Mouse (Mus musculus) CH12.LX (cell line): ENCODE data around the gene Sarnp. TPM values are rescaled to one million over a fixed set of nuclear protein-coding genes. Genes with fewer than 3 reads are reported as not detected.

Source experiments
- DNase-seq: peaks from one replicate; pipeline ENCODE4 v3.0.0-alpha.2; 2013; ENCODE audit errors: extremely low read depth
- H3K27ac ChIP-seq: 2 replicates; pipeline ENCODE4 v1.5.1; 2012; ENCODE audit warnings: low read depth, mild to moderate bottlenecking, control low read depth, moderate library complexity; ENCODE audit not compliant: insufficient read depth
- H3K27me3 ChIP-seq: replicated peaks from 2 replicates; pipeline ENCODE3; 2012; ENCODE audit warnings: inconsistent platforms
- H3K36me3 ChIP-seq, 2 experiments: replicated peaks in 1 of 2; 2 replicates each; pipeline versions ENCODE3 to v1.6.1; 2012; ENCODE audit warnings: inconsistent platforms in 1 of 2, low read length in 1 of 2, mild to moderate bottlenecking in 1 of 2, mixed read lengths in 1 of 2, moderate library complexity in 1 of 2; ENCODE audit not compliant: control insufficient read depth in 1 of 2, insufficient read depth in 1 of 2
- H3K4me1 ChIP-seq, 2 experiments: 2 replicates each; pipeline ENCODE4 v1.6.1; 2012; ENCODE audit warnings: inconsistent platforms in 1 of 2, moderate library complexity in 1 of 2; ENCODE audit not compliant: insufficient read depth in 2 of 2, control insufficient read depth in 1 of 2
- H3K4me2 ChIP-seq: 2 replicates; pipeline ENCODE4 v1.6.1; 2012; ENCODE audit warnings: low read depth, mild to moderate bottlenecking, control low read depth; ENCODE audit not compliant: poor library complexity, insufficient read depth, severe bottlenecking
- H3K4me3 ChIP-seq, 3 experiments: fragments of 150-350 bp in 1 of 3; sonication (generic) in 1 of 3; replicated peaks in 1 of 3; 2 replicates each; pipeline versions ENCODE3 to v1.5.1; 2011 to 2012; ENCODE audit warnings: low read depth in 2 of 3, low read length in 2 of 3, mild to moderate bottlenecking in 2 of 3, moderate library complexity in 2 of 3, control low read depth in 1 of 3, improper control_type of control experiment in 1 of 3, inconsistent platforms in 1 of 3, mixed read lengths in 1 of 3; ENCODE audit not compliant: poor library complexity in 1 of 3
- H3K79me2 ChIP-seq: replicated peaks from 2 replicates; pipeline ENCODE4 v1.6.1; 2012; ENCODE audit warnings: mild to moderate bottlenecking, moderate library complexity; ENCODE audit not compliant: control insufficient read depth, poor library complexity, insufficient read depth, severe bottlenecking; ENCODE audit errors: extremely low read depth
- H3K9ac ChIP-seq: 2 replicates; pipeline ENCODE4 v1.6.1; 2012; ENCODE audit warnings: low read depth, mild to moderate bottlenecking, control low read depth, moderate library complexity; ENCODE audit not compliant: insufficient read depth
- H3K9me3 ChIP-seq: replicated peaks from 2 replicates; pipeline ENCODE3; 2012; ENCODE audit warnings: low read length, inconsistent platforms, mixed read lengths
- BHLHE40 ChIP-seq: IDR thresholded peaks from 2 replicates; pipeline ENCODE4 v1.6.1; 2011; ENCODE audit warnings: mild to moderate bottlenecking, low read depth, low read length, improper control_type of control experiment
- CHD1 ChIP-seq: IDR thresholded peaks from 2 replicates; pipeline ENCODE4 v1.6.1; 2012; ENCODE audit warnings: low read depth, low read length, improper control_type of control experiment, inconsistent platforms
- CHD2 ChIP-seq: IDR thresholded peaks from 2 replicates; pipeline ENCODE4 v1.6.1; 2011; ENCODE audit warnings: low read length, improper control_type of control experiment
- E2F4 ChIP-seq: IDR thresholded peaks from 2 replicates; pipeline ENCODE4 v1.6.1; 2011; ENCODE audit warnings: low read depth, low read length, improper control_type of control experiment; ENCODE audit not compliant: insufficient replicate concordance
- ELF1 ChIP-seq: IDR thresholded peaks from 2 replicates; pipeline ENCODE4 v1.6.1; 2014; ENCODE audit warnings: low read depth, mild to moderate bottlenecking, inconsistent platforms, low read length, improper control_type of control experiment
- EP300 ChIP-seq: IDR thresholded peaks from 2 replicates; pipeline ENCODE4 v1.6.1; 2011; ENCODE audit warnings: low read length, improper control_type of control experiment
- HCFC1 ChIP-seq: IDR thresholded peaks from 2 replicates; pipeline ENCODE4 v1.6.1; 2012; ENCODE audit warnings: low read depth, mild to moderate bottlenecking, inconsistent platforms, low read length, improper control_type of control experiment
- JUN ChIP-seq: IDR thresholded peaks from 2 replicates; pipeline ENCODE4 v1.6.1; 2011; ENCODE audit warnings: low read depth, mild to moderate bottlenecking, low read length, improper control_type of control experiment, moderate library complexity; ENCODE audit not compliant: insufficient read depth
- KAT2A ChIP-seq: IDR thresholded peaks from 2 replicates; pipeline ENCODE4 v1.6.1; 2012; ENCODE audit warnings: low read length, improper control_type of control experiment, inconsistent platforms; ENCODE audit not compliant: insufficient replicate concordance
- MAZ ChIP-seq: IDR thresholded peaks from 2 replicates; pipeline ENCODE4 v1.6.1; 2012; ENCODE audit warnings: low read depth, mild to moderate bottlenecking, inconsistent platforms, low read length, improper control_type of control experiment, moderate library complexity
- MEF2A ChIP-seq: IDR thresholded peaks from 2 replicates; pipeline ENCODE4 v1.6.1; 2014; ENCODE audit warnings: low read depth, mild to moderate bottlenecking, inconsistent platforms, low read length, improper control_type of control experiment, borderline replicate concordance
- MXI1 ChIP-seq: IDR thresholded peaks from 2 replicates; pipeline ENCODE4 v1.6.1; 2011; ENCODE audit warnings: mild to moderate bottlenecking, low read depth, low read length, improper control_type of control experiment
- MYC ChIP-seq: IDR thresholded peaks from 2 replicates; pipeline ENCODE4 v1.6.1; 2011; ENCODE audit warnings: low read depth, mild to moderate bottlenecking, improper control_type of control experiment, low read length
- NELFE ChIP-seq: IDR thresholded peaks from 2 replicates; pipeline ENCODE4 v1.6.1; 2011; ENCODE audit warnings: low read depth, low read length, improper control_type of control experiment
- NRF1 ChIP-seq: IDR thresholded peaks from 2 replicates; pipeline ENCODE4 v1.6.1; 2014; ENCODE audit warnings: low read depth, mild to moderate bottlenecking, inconsistent platforms, low read length, improper control_type of control experiment, moderate library complexity
- PAX5 ChIP-seq: IDR thresholded peaks from 2 replicates; pipeline ENCODE4 v1.6.1; 2012; ENCODE audit warnings: low read length, inconsistent platforms, mixed read lengths
- POLR2A ChIP-seq: IDR thresholded peaks from 2 replicates; pipeline ENCODE4 v1.6.1; 2011; ENCODE audit warnings: low read depth, mild to moderate bottlenecking, improper control_type of control experiment, low read length
- POLR2AphosphoS2 ChIP-seq: IDR thresholded peaks from 2 replicates; pipeline ENCODE4 v1.6.1; 2011; ENCODE audit warnings: low read depth, low read length, improper control_type of control experiment
- RCOR1 ChIP-seq: conservative IDR thresholded peaks from 2 replicates; pipeline ENCODE4 v1.6.1; 2012; ENCODE audit warnings: low read depth, mild to moderate bottlenecking, inconsistent platforms, low read length, improper control_type of control experiment
- SIN3A ChIP-seq: IDR thresholded peaks from 2 replicates; pipeline ENCODE4 v1.6.1; 2012; ENCODE audit warnings: low read length, improper control_type of control experiment, inconsistent platforms
- TBP ChIP-seq: conservative IDR thresholded peaks from 2 replicates; pipeline ENCODE4 v1.6.1; 2011; ENCODE audit warnings: low read depth, low read length, improper control_type of control experiment
- TCF12 ChIP-seq: IDR thresholded peaks from 2 replicates; pipeline ENCODE4 v1.6.1; 2014; ENCODE audit warnings: low read depth, mild to moderate bottlenecking, inconsistent platforms, low read length, improper control_type of control experiment
- ZMIZ1 ChIP-seq: IDR thresholded peaks from 2 replicates; pipeline ENCODE4 v1.6.1; 2012; ENCODE audit warnings: low read depth, mild to moderate bottlenecking, inconsistent platforms, low read length, improper control_type of control experiment
- ZNF384 ChIP-seq: IDR thresholded peaks from 2 replicates; pipeline ENCODE4 v1.6.1; 2012; ENCODE audit warnings: low read depth, low read length, improper control_type of control experiment, inconsistent platforms
- dilution Hi-C: fragments of 300-500 bp; cut with MboI; formaldehyde crosslinking; loops from 2 replicates; pipeline ENCODE4 v1.14.3; 2020; ENCODE audit warnings: low sequenced_read_pairs; ENCODE audit not compliant: extremely low pct_unique_long_range_greater_than_20kb, extremely low pct_ligation_motif_present
- in situ Hi-C: fragments of 300-500 bp; cut with MboI; formaldehyde crosslinking; loops from 3 replicates; pipeline ENCODE4 v1.14.3; 2019; ENCODE audit warnings: low sequenced_read_pairs, low pct_ligation_motif_present, low pct_unique_long_range_greater_than_20kb, mixed read lengths
- polyA plus RNA-seq: library from polyadenylated mRNA; unstranded; fragments of >175 nt; gene quantifications from 2 replicates; pipeline ENCODE4 v1.2.1, GENCODE M21; 2012; ENCODE audit warnings: low read depth; ENCODE audit not compliant: insufficient read length
- total RNA-seq, 2 experiments: library from RNA; depleted of rRNA; stranded (reverse); fragments of 300-350 nt in 1 of 2; fragments of >200 nt in 1 of 2; gene quantifications; 2 replicates each; pipeline ENCODE4 v1.2.3; 2012 to 2014

Gene Sarnp
- total and polyA plus RNA-seq, 3 experiments = 75.4 to 283 (median 170) TPM

DNA sequence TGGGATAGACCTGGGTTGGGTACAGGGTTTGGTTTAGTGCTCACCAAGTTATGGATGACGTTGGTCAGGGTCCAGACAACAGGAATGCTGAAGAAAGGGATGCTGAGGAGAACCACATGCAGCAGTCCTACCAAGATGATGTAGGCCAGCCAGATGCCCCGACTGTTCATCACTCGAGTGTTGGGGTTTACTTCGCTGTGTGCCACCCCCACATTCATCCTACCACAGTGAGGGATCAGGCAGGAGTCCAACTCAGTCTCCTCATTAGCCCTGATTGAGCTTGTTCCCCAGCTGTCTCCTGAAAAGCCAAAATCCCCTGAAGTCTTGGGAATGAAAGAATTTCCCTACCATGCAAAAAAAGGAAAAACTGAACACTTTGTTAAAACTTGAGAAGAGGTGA is 3.1 kb downstream of the Sarnp start:
- dilution Hi-C loops (no loop called here), in situ Hi-C loops (loop anchor here (5.0 kb wide), 1 partner anchor 48 kb away; no protein-coding TSS in a partner anchor)
- H3K4me2 ChIP-seq = peak overlapping the region; percentile 49; the same call in 1 of the 2 replicates
- peaks cover 0 to 28% of the 10 kb centered on the region in 2 experiments; a peak in 2 of 4 replicates for H3K4me1 ChIP-seq
- H3K36me3 ChIP-seq = peaks cover 35 to 63% of the 10 kb centered on the region in 2 experiments
- H3K27me3 ChIP-seq = no peaks in the 10 kb centered on the region
- DNase-seq = no peak
- peaks cover 38% of the 10 kb centered on the region for H3K79me2 ChIP-seq
- no peaks in the 10 kb centered on the region for H3K9me3 ChIP-seq
- H3K9ac ChIP-seq = no peak overlapping the region
- no peak for TF ChIP-seq JUN
- TF ChIP-seq E2F4 = no peak
- no peak for TF ChIP-seq MAZ
- TF ChIP-seq RCOR1 = no peak
- TF ChIP-seq TCF12 = no peak
- TF ChIP-seq ZNF384 = no peak
- H3K4me3 ChIP-seq = no peak overlapping the region
- no peak overlapping the region for H3K27ac ChIP-seq

DNA sequence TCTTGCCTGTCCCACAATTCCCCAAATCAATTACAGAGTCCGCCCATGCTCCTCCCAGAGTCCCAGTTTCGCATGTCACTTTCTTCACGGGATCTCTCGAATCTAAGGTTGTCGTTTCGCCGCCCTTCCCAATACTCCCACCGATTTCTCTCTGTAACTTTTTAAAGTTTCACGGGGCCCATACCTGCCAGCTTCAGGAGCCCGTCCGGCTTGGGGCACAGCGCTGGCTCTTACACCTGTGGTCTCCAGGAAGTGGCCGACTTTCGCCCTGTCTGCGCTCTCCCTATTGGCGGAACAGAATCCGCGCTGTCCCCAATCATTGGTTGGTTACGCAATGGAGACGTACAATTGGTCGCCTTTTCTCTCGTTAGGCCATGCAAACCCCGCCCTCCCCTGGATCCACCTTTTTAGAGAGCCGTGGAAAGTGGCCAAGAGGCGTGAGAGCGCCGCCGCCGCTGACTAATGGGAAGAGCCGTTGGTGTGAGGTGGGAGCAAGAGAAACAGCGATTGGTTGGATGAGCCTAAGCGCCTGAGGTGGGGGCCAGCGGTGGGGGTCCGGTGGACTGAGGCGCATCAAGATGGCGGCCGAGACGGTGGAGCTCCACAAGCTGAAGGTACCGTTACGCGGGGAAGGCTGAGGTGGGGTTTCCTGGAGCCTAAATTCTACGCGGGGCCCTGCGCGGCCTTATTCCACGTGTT is 4.4 kb downstream of the Sarnp start, which contains the start of gene Ormdl2:
Gene Ormdl2 (minus strand): TSS at position 288 of the 699 bp plus-strand sequence.
- H3K27me3 ChIP-seq = no peaks in the 10 kb centered on the region
- peak within 1 kb of the TSS; percentile 6; the same call in 1 of the 2 replicates for H3K27ac ChIP-seq
- H3K9ac ChIP-seq = peak within 1 kb of the TSS; percentile 88
- DNase-seq = peak; percentile 100
- peak within 1 kb of the TSS; percentile 95 for H3K4me2 ChIP-seq
- TF ChIP-seq BHLHE40 (no peak), POLR2AphosphoS2 (peak; percentile 92), MYC (peak; percentile 30; the same call in 1 of the 2 replicates), ZNF384 (no peak), MXI1 (peak; percentile 72; the same call in 1 of the 2 replicates), TCF12 (peak; percentile 88), KAT2A (peak; percentile 75; the same call in 1 of the 2 replicates), EP300 (no peak), PAX5 (no peak), ELF1 (peak; percentile 94), MEF2A (peak; percentile 50; the same call in 1 of the 2 replicates), TBP (0 out of 2 replicates have a peak, but pooled peaks have one; percentile 57), CHD1 (no peak), E2F4 (no peak), MAZ (peak; percentile 100), SIN3A (peak; percentile 42), NELFE (peak; percentile 52; the same call in 1 of the 2 replicates), ZMIZ1 (peak; percentile 74; the same call in 1 of the 2 replicates), NRF1 (peak; percentile 62), CHD2 (peak; percentile 96), POLR2A (peak; percentile 81), HCFC1 (peak; percentile 81)
- in situ Hi-C loops = loop anchor here (5.0 kb wide), 1 partner anchor 49 kb away; no protein-coding TSS in a partner anchor
- H3K9me3 ChIP-seq = no peaks in the 10 kb centered on the region
- peaks cover 0 to 28% of the 10 kb centered on the region in 2 experiments; a peak in 2 of 4 replicates for H3K4me1 ChIP-seq
- peaks cover 48% of the 10 kb centered on the region for H3K79me2 ChIP-seq
- peak within 1 kb of the TSS; percentile 77 to 96 (median 82) for H3K4me3 ChIP-seq
- H3K36me3 ChIP-seq = peaks cover 25 to 63% of the 10 kb centered on the region in 2 experiments
- dilution Hi-C loops = no loop called here
